Mouse (Mus musculus): ENCODE results near the gene Olr1. TPM values are rescaled to one million over a fixed set of nuclear protein-coding genes. Genes with fewer than 3 reads are reported as not detected.
"Not testable (repeated sequence)": the region's sequence is repeated elsewhere in the genome, so short reads cannot be mapped to it uniquely, and the experiment has no call there.

The Olr1 gene
- total RNA-seq, 4 experiments from 2014 or later, result not detected

- no peak for DNase-seq (ENCODE audit: low spot score in 2 of 2)
Measured at GRCm38 (mm10) chr6:129512868-129513267, 5.9 kb upstream of the Olr1 start.

GRCm38 (mm10) chr6:129512367-129512766 is 5.4 kb upstream of the Olr1 start, which contains the start of gene Tmem52b:
Gene Tmem52b (plus strand): TSS chr6:129512555.
- DNase-seq (ENCODE audit: low spot score in 2 of 2), result no peak

GRCm38 (mm10) chr6:129510120-129510911 is 3.4 kb upstream of the Olr1 start:
- DNase-seq (ENCODE audit: low spot score in 2 of 2), result no peak

- no peak for DNase-seq (ENCODE audit: low spot score in 2 of 2)
Measured at GRCm38 (mm10) chr6:129503471-129503870, 3.5 kb downstream of the Olr1 start.

GRCm38 (mm10) chr6:129499516-129499915 is 7.4 kb downstream of the Olr1 start:
- not testable (repeated sequence) for DNase-seq (ENCODE audit: low spot score in 2 of 2)

GRCm38 (mm10) chr6:129497345-129498218 is 9.4 kb downstream of the Olr1 start:
- no peak for DNase-seq (ENCODE audit: low spot score in 2 of 2)

- no peak for DNase-seq (ENCODE audit: low spot score in 2 of 2)
Measured at GRCm38 (mm10) chr6:129494924-129495323, 12.0 kb downstream of the Olr1 start.

- peak; percentile 39 to 41 for DNase-seq (ENCODE audit: low spot score in 2 of 2)
Measured at GRCm38 (mm10) chr6:129480089-129480958, 26.6 kb downstream of the Olr1 start.

GRCm38 (mm10) chr6:129476404-129477126 is 30.4 kb downstream of the Olr1 start:
- peak in 1 of 2 experiments; percentile 11 for DNase-seq (ENCODE audit: low spot score in 2 of 2)

- no peak for DNase-seq (ENCODE audit: low spot score in 2 of 2)
Measured at GRCm38 (mm10) chr6:129472627-129473026, 34.3 kb downstream of the Olr1 start.

- DNase-seq (ENCODE audit: low spot score in 2 of 2), result no peak
Measured at GRCm38 (mm10) chr6:129471386-129471785, 35.6 kb downstream of the Olr1 start.

GRCm38 (mm10) chr6:129451411-129452039 is 55.4 kb downstream of the Olr1 start, which contains the start of gene Clec1a:
Gene Clec1a (minus strand): TSS chr6:129452000.
- DNase-seq (ENCODE audit: low spot score in 2 of 2), result peak in 1 of 2 experiments; percentile 11

GRCm38 (mm10) chr6:129449743-129450142 is 57.2 kb downstream of the Olr1 start:
- DNase-seq (ENCODE audit: low spot score in 2 of 2), result no peak

- DNase-seq (ENCODE audit: low spot score in 2 of 2), result no peak
Measured at GRCm38 (mm10) chr6:129438033-129438432, 68.9 kb downstream of the Olr1 start.

- DNase-seq (ENCODE audit: low spot score in 2 of 2), result no peak
Measured at GRCm38 (mm10) chr6:129436025-129436424, 70.9 kb downstream of the Olr1 start.

Other genes with a start within 250 kb of the Olr1 start
- gene Cd69, start 231.7 kb downstream of the Olr1 start, total RNA-seq (2022), result not detected
- gene 4922502D21Rik, start 175.4 kb downstream of the Olr1 start, total RNA-seq (2022), result not detected
- under 1 TPM in 2 of 4 experiments, not detected in 2; 0.16 to 0.70 TPM for gene Clec12a, start 164.5 kb downstream of the Olr1 start, total RNA-seq (2022)
- not detected for gene Clec12b, start 121.3 kb downstream of the Olr1 start, total RNA-seq (2022)
- 1 to 10 TPM in 1 of 4 experiments, under 1 TPM in 1, not detected in 2; 0.07 to 1.0 TPM for gene Clec1b, start 109.9 kb downstream of the Olr1 start, total RNA-seq (2022)
- not detected for gene Clec9a, start 98.3 kb downstream of the Olr1 start, total RNA-seq (2022)
- 1 to 10 TPM; 3.2 to 4.8 (median 4.3) TPM for gene Clec1a, start 55.2 kb downstream of the Olr1 start, total RNA-seq (2022)
- not detected for gene Tmem52b, start 5.4 kb upstream of the Olr1 start, total RNA-seq (2022)
- 100 to 1,000 TPM; 665 to 765 (median 700) TPM for gene Gabarapl1, start 26.0 kb upstream of the Olr1 start, total RNA-seq (2022)
- gene Klre1, start 70.7 kb upstream of the Olr1 start, total RNA-seq (2022), result not detected
- not detected for gene Klrd1, start 84.6 kb upstream of the Olr1 start, total RNA-seq (2022)
- gene Klrk1, start 116.7 kb upstream of the Olr1 start, total RNA-seq (2022), result not detected
- gene Klrc3, start 136.2 kb upstream of the Olr1 start, total RNA-seq (2022), result not detected
- not detected for gene Klrc2, start 153.5 kb upstream of the Olr1 start, total RNA-seq (2022)
- gene Klrc1, start 171.8 kb upstream of the Olr1 start, total RNA-seq (2022), result not detected
- gene Klri1, start 210.0 kb upstream of the Olr1 start, total RNA-seq (2022), result not detected
- gene Klri2, start 233.3 kb upstream of the Olr1 start, total RNA-seq (2022), result not detected

Data from layer of hippocampus, adult 8-10 months (tissue).